Mouse (Mus musculus): ENCODE measurements around the gene Lmna. TPM values are rescaled to one million over a fixed set of nuclear protein-coding genes. Genes with fewer than 3 reads are reported as not detected.

Lmna gene
- polyA plus RNA-seq, 1 experiment from 2014 or later: 267 TPM

- no peaks in the 10 kb centered on the region for H3K9me3 ChIP-seq (ENCODE audit: control insufficient read depth, low read length)
- peak within 1 kb of the TSS; percentile 97 for H3K4me2 ChIP-seq (replicated peaks; ENCODE audit: low read depth)
- peak within 1 kb of the TSS; percentile 86 for H3K9ac ChIP-seq (ENCODE audit: low read length)
- H3K4me1 ChIP-seq (replicated peaks; ENCODE audit: control insufficient read depth, insufficient read depth): no peaks in the 10 kb centered on the region; the same call in 1 of the 2 replicates
- H3K4me3 ChIP-seq (ENCODE audit: low read depth, low read length): peak within 1 kb of the TSS; percentile 92
- under 1% methylated on average over 26 of the region's 37 CpGs for WGBS
- no peaks in the 10 kb centered on the region for H3K27me3 ChIP-seq (ENCODE audit: control insufficient read depth, insufficient read depth, low read length)
- peak; percentile 97 for DNase-seq (ENCODE audit: low spot score)
- H3K36me3 ChIP-seq (ENCODE audit: control insufficient read depth, insufficient read depth, low read length): peaks cover 8% of the 10 kb centered on the region; the same call in 1 of the 2 replicates
- ATAC-seq (ENCODE audit: low FRiP score, low TSS enrichment): peak; percentile 88
- no peak for TF ChIP-seq EP300 (optimal IDR thresholded peaks at IDR 0.05)
- peak; percentile 76 for TF ChIP-seq CTCF (IDR thresholded peaks at IDR 0.05; ENCODE audit: low read depth)
- peak within 1 kb of the TSS; percentile 98 for H3K27ac ChIP-seq (replicated peaks)
Measured at GRCm38 (mm10) chr3:88553525-88553879, 43.7 kb upstream of the Lmna start, which contains the start of gene Ubqln4. Gene Ubqln4 (plus strand): TSS chr3:88553758.

- peak; percentile 92 for ATAC-seq (ENCODE audit: low FRiP score, low TSS enrichment)
- peak within 1 kb of the TSS; percentile 92 for H3K4me3 ChIP-seq (ENCODE audit: low read depth, low read length)
- peak within 1 kb of the TSS; percentile 97 for H3K4me2 ChIP-seq (replicated peaks; ENCODE audit: low read depth)
- H3K27ac ChIP-seq (replicated peaks): peak within 1 kb of the TSS; percentile 98
- no peaks in the 10 kb centered on the region for H3K9me3 ChIP-seq (ENCODE audit: control insufficient read depth, low read length)
- TF ChIP-seq CTCF (IDR thresholded peaks at IDR 0.05; ENCODE audit: low read depth) (no peak; the same call in 1 of the 2 replicates), EP300 (optimal IDR thresholded peaks at IDR 0.05) (no peak)
- H3K4me1 ChIP-seq (replicated peaks; ENCODE audit: control insufficient read depth, insufficient read depth): no peaks in the 10 kb centered on the region; the same call in 1 of the 2 replicates
- peaks cover 8% of the 10 kb centered on the region; the same call in 1 of the 2 replicates for H3K36me3 ChIP-seq (ENCODE audit: control insufficient read depth, insufficient read depth, low read length)
- peak; percentile 98 for DNase-seq (ENCODE audit: low spot score)
- WGBS: under 1% methylated on average over 48 of the region's 48 CpGs
- H3K9ac ChIP-seq (ENCODE audit: low read length): peak within 1 kb of the TSS; percentile 86
- H3K27me3 ChIP-seq (ENCODE audit: control insufficient read depth, insufficient read depth, low read length): no peaks in the 10 kb centered on the region
Measured at GRCm38 (mm10) chr3:88552676-88553524, 43.1 kb upstream of the Lmna start, which contains the start of gene Lamtor2. Gene Lamtor2 (minus strand): TSS chr3:88553074.

GRCm38 (mm10) chr3:88552082-88552645 is 42.4 kb upstream of the Lmna start:
- no peak for DNase-seq (ENCODE audit: low spot score)
- WGBS: 14% methylated on average over 16 of the region's 16 CpGs
- Histone ChIP-seq H3K4me2 (replicated peaks; ENCODE audit: low read depth) (peak overlapping the region; percentile 97), H3K4me3 (ENCODE audit: low read depth, low read length) (peak overlapping the region; percentile 92), H3K9ac (ENCODE audit: low read length) (peak overlapping the region; percentile 68), H3K27me3 (ENCODE audit: control insufficient read depth, insufficient read depth, low read length) (no peaks in the 10 kb centered on the region), H3K9me3 (ENCODE audit: control insufficient read depth, low read length) (no peaks in the 10 kb centered on the region), H3K27ac (replicated peaks) (peak overlapping the region; percentile 98), H3K4me1 (replicated peaks; ENCODE audit: control insufficient read depth, insufficient read depth) (no peaks in the 10 kb centered on the region; the same call in 1 of the 2 replicates), H3K36me3 (ENCODE audit: control insufficient read depth, insufficient read depth, low read length) (peaks cover 8% of the 10 kb centered on the region; the same call in 1 of the 2 replicates)
- no peak for ATAC-seq (ENCODE audit: low FRiP score, low TSS enrichment)
- TF ChIP-seq CTCF (IDR thresholded peaks at IDR 0.05; ENCODE audit: low read depth): no peak
- TF ChIP-seq EP300 (optimal IDR thresholded peaks at IDR 0.05): no peak

- ATAC-seq (ENCODE audit: low FRiP score, low TSS enrichment) (no peak), DNase-seq (ENCODE audit: low spot score) (peak; percentile 16)
- Histone ChIP-seq H3K4me1 (replicated peaks; ENCODE audit: control insufficient read depth, insufficient read depth) (no peaks in the 10 kb centered on the region; the same call in 1 of the 2 replicates), H3K36me3 (ENCODE audit: control insufficient read depth, insufficient read depth, low read length) (peaks cover 3% of the 10 kb centered on the region; the same call in 1 of the 2 replicates), H3K27me3 (ENCODE audit: control insufficient read depth, insufficient read depth, low read length) (no peaks in the 10 kb centered on the region), H3K9ac (ENCODE audit: low read length) (no peak overlapping the region), H3K4me2 (replicated peaks; ENCODE audit: low read depth) (peak overlapping the region; percentile 97), H3K9me3 (ENCODE audit: control insufficient read depth, low read length) (no peaks in the 10 kb centered on the region), H3K27ac (replicated peaks) (no peak overlapping the region), H3K4me3 (ENCODE audit: low read depth, low read length) (no peak overlapping the region)
- no peak for TF ChIP-seq EP300 (optimal IDR thresholded peaks at IDR 0.05)
- TF ChIP-seq CTCF (IDR thresholded peaks at IDR 0.05; ENCODE audit: low read depth): no peak
- WGBS: 63% methylated on average over 4 of the region's 4 CpGs
Measured at GRCm38 (mm10) chr3:88551586-88551985, 41.8 kb upstream of the Lmna start.

GRCm38 (mm10) chr3:88548180-88548917 is 38.6 kb upstream of the Lmna start, which contains the start of gene Rab25:
Gene Rab25 (minus strand): TSS chr3:88548300.
- TF ChIP-seq EP300 (optimal IDR thresholded peaks at IDR 0.05) (no peak), CTCF (IDR thresholded peaks at IDR 0.05; ENCODE audit: low read depth) (no peak)
- peak within 1 kb of the TSS; percentile 23; the same call in 1 of the 2 replicates for H3K4me3 ChIP-seq (ENCODE audit: low read depth, low read length)
- H3K4me2 ChIP-seq (replicated peaks; ENCODE audit: low read depth): peak within 1 kb of the TSS; percentile 47
- H3K36me3 ChIP-seq (ENCODE audit: control insufficient read depth, insufficient read depth, low read length): no peaks in the 10 kb centered on the region
- no peaks in the 10 kb centered on the region for H3K27me3 ChIP-seq (ENCODE audit: control insufficient read depth, insufficient read depth, low read length)
- peak within 1 kb of the TSS; percentile 86 for H3K27ac ChIP-seq (replicated peaks)
- 36% methylated on average over 18 of the region's 18 CpGs for whole genome bisulfite sequencing
- no peaks in the 10 kb centered on the region; the same call in 1 of the 2 replicates for H3K4me1 ChIP-seq (replicated peaks; ENCODE audit: control insufficient read depth, insufficient read depth)
- H3K9ac ChIP-seq (ENCODE audit: low read length): peak within 1 kb of the TSS; percentile 55
- peak; percentile 49 for ATAC-seq (ENCODE audit: low FRiP score, low TSS enrichment)
- DNase-seq (ENCODE audit: low spot score): peak; percentile 87
- no peaks in the 10 kb centered on the region for H3K9me3 ChIP-seq (ENCODE audit: control insufficient read depth, low read length)

Measured in stomach, postnatal 0 days (tissue).